Mouse (Mus musculus) heart, adult 2 months (tissue): ENCODE measurements around the gene Nudcd3.

Experiments used
- CTCF ChIP-seq: fragments of 200-600 bp; IDR thresholded peaks from 2 replicates; pipeline ENCODE4 v1.8.1; 2022; ENCODE audit warnings: antibody characterized with exemption, mild to moderate bottlenecking, moderate library complexity
- EP300 ChIP-seq: fragments of 200-500 bp; IDR thresholded peaks from 2 replicates; pipeline ENCODE4 v1.6.1; 2011; ENCODE audit warnings: low read depth, low read length, control low read depth; ENCODE audit not compliant: insufficient read depth
- POLR2A ChIP-seq: fragments of 200-500 bp; IDR thresholded peaks from 2 replicates; pipeline ENCODE4 v1.6.1; 2011; ENCODE audit warnings: mild to moderate bottlenecking, low read depth, low read length, control low read depth; ENCODE audit not compliant: insufficient read depth

- TF ChIP-seq CTCF = no peak
- TF ChIP-seq POLR2A = no peak
- no peak for TF ChIP-seq EP300
Measured at GRCm38 (mm10) chr11:6216834-6217233, 16.6 kb upstream of the Nudcd3 start.
